Comparison of ENCODE assay signal across 25 mouse cellular contexts in the genomic region with DNA sequence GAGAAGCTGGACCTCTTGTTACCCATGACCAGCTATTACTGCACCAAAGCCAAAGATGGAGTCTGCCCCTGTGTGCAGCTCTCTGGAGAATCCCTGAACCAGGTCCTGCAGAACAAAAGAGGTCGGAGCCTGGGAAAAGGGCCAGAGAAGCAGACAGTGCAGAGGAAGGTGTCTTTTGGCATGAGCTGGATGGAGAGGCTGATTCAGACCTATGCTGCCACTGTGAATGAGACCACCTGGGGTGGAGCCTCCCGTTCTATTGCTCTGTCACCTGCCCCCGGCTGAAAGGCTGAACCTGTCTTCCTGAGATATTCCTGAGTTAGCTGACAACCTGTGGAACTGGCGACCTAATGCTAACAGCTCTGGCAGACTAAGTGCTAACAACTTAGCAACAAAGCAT. TPM values are rescaled to one million over a fixed set of nuclear protein-coding genes. Genes with fewer than 3 reads are reported as not detected.
DNase-seq lines count a peak whose midpoint lies in the region; ATAC-seq lines count a peak whose summit lies in the region.
"Had no signal": no experiment of that assay in that cellular context is flagged by ENCODE, and none has a peak within 500 bp of the region (broad histone marks: within the 10 kb centered on the region; RNA-seq: fewer than 3 reads in every experiment).

No protein-coding gene starts in this region.

- ATAC-seq in cerebellum, adult (ENCODE audit: insufficient number of reproducible peaks, low FRiP score, low TSS enrichment): no peak
- no peak for ATAC-seq in monocyte, adult 5-6 weeks (replicated peaks; ENCODE audit: insufficient number of reproducible peaks, low FRiP score, low TSS enrichment, poor library complexity, severe bottlenecking)
- ATAC-seq: activated CD4-positive, CD25-positive, alpha-beta regulatory T cell, adult 4 months; forebrain, embryonic 13.5 days; forebrain, embryonic 16.5 days; hindbrain, postnatal 0 days; inflammation-experienced regulatory T-cells, adult 6 months; intestine, embryonic 16.5 days had no signal

- peak; percentile 11 for DNase-seq in cerebellum, adult 11 months
- DNase-seq in brain, adult 2 months (ENCODE audit: low read depth, low spot score): peak; percentile 12
- DNase-seq in cerebellum, adult 8-10 months: peak; percentile 17
- peak; percentile 31 to 32 for DNase-seq in cerebellum, postnatal 14 days
- no peak for DNase-seq in adrenal gland, postnatal 10 days
- no peak for DNase-seq in ovary, postnatal 10 days (ENCODE audit: low spot score)
- DNase-seq: adrenal gland, postnatal 14 days; gastrocnemius, postnatal 14 days; heart, adult 18-20 months; heart, postnatal 14 days; heart, postnatal 4 days; kidney, adult 18-20 months; kidney, adult 9 months had no signal

RNA-seq across cellular contexts. Expression of gene Gm13539, which starts 1.1 kb away (rescaled TPM):
- not detected for total RNA-seq in adrenal gland, postnatal 10 days (2021)
- not detected in 3 replicates for total RNA-seq in monocyte, adult 5-6 weeks (2017)
- total RNA-seq: adrenal gland, postnatal 14 days; adrenal gland, postnatal 4 days; ES-E14; gastrocnemius, adult 18-20 months; gastrocnemius, postnatal 14 days; gastrocnemius, postnatal 4 days; heart, adult 18-20 months; heart, postnatal 14 days; heart, postnatal 4 days; hindbrain, postnatal 0 days had no signal

RNA-seq across cellular contexts. Expression of gene Lcn11, which starts 4.1 kb away (rescaled TPM):
- total RNA-seq in adrenal gland, postnatal 10 days (2021): not detected
- total RNA-seq in monocyte, adult 5-6 weeks (2017): not detected in 3 replicates
- total RNA-seq: adrenal gland, postnatal 14 days; adrenal gland, postnatal 4 days; ES-E14; gastrocnemius, adult 18-20 months; gastrocnemius, postnatal 14 days; gastrocnemius, postnatal 4 days; heart, adult 18-20 months; heart, postnatal 14 days; heart, postnatal 4 days; hindbrain, postnatal 0 days had no signal

RNA-seq across cellular contexts. Expression of gene Lcn3, which starts 15.6 kb away (rescaled TPM):
- not detected for total RNA-seq in adrenal gland, postnatal 10 days (2021)
- not detected in 3 replicates for total RNA-seq in monocyte, adult 5-6 weeks (2017)
- total RNA-seq: adrenal gland, postnatal 14 days; adrenal gland, postnatal 4 days; ES-E14; gastrocnemius, adult 18-20 months; gastrocnemius, postnatal 14 days; gastrocnemius, postnatal 4 days; heart, adult 18-20 months; heart, postnatal 14 days; heart, postnatal 4 days; hindbrain, postnatal 0 days had no signal

RNA-seq across cellular contexts. Expression of gene Glt6d1, which starts 34.7 kb away (rescaled TPM):
- total RNA-seq in adrenal gland, postnatal 10 days (2021): not detected
- total RNA-seq in monocyte, adult 5-6 weeks (2017): not detected in 3 replicates
- total RNA-seq: adrenal gland, postnatal 14 days; adrenal gland, postnatal 4 days; ES-E14; gastrocnemius, adult 18-20 months; gastrocnemius, postnatal 14 days; gastrocnemius, postnatal 4 days; heart, adult 18-20 months; heart, postnatal 14 days; heart, postnatal 4 days; hindbrain, postnatal 0 days had no signal

RNA-seq across cellular contexts. Expression of gene Lcn9, which starts 42.0 kb away (rescaled TPM):
- total RNA-seq in adrenal gland, postnatal 10 days (2021): not detected
- total RNA-seq in monocyte, adult 5-6 weeks (2017): not detected in 3 replicates
- total RNA-seq: adrenal gland, postnatal 14 days; adrenal gland, postnatal 4 days; ES-E14; gastrocnemius, adult 18-20 months; gastrocnemius, postnatal 14 days; gastrocnemius, postnatal 4 days; heart, adult 18-20 months; heart, postnatal 14 days; heart, postnatal 4 days; hindbrain, postnatal 0 days had no signal

Comparison
In these comparisons a context has a peak if more than half of its experiments do, and no peak if none do; other contexts are left out.
1. DNase-seq: peak in cerebellum, adult 11 months (single experiment), brain, adult 2 months (single experiment), cerebellum, adult 8-10 months (single experiment) and cerebellum, postnatal 14 days (2 of 2); none in adrenal gland, postnatal 10 days (single experiment) and ovary, postnatal 10 days (single experiment).